Mouse (Mus musculus): ENCODE data around the gene Dzip3. TPM values are rescaled to one million over a fixed set of nuclear protein-coding genes. Genes with fewer than 3 reads are reported as not detected.
A peak's percentile ranks its signal among the peaks of the same experiment; 100 is the strongest.

The Dzip3 gene
- total RNA-seq (2017) = 38.1 and 39.1 TPM in 2 replicates

DNA sequence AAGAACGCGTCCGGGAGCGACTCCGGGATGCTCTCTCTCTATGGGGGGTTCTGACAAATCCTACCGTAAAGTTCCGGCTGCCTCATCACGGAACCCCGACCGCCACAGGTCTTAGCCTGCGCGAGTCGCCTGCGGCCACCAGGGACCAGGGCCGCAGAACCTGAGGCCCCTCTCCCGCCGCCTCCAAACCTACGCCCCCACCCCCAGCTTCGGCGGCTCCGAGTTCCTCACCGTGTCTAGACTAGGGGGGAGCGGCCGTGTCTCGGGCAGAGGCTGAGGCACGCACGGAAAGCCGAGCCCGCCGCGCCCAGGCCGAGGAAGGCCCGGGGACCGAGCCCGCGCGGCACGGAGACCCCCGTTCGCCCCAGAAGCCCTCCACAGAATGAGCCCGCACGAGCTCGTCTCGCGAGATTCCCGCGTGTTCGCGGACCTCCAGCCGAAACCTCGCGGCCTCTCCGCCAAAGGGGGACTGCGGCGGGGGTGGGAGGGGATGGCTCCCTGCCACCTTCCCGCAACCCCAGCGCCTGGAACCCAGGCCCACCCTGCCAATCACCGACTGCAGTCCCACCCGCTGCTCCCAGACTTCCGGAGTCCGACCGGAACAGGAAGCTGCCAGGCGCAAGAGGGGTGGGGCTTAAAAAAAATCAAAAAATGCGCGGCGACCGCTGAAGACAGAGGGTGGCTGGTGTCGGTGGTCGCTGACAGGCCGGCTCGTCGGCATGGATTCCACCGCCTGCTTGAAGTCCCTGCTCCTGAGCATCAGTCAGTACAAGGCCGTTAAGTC is at the start of gene Dzip3, which contains the start of gene Cip2a:
Gene Dzip3, minus strand, starts transcription at position 607 of the 784 bp plus-strand sequence.
Gene Cip2a, plus strand, starts transcription at position 627 of the 784 bp plus-strand sequence.
- peak; percentile 85 to 89 for ATAC-seq (replicated peaks in 1 of 2; ENCODE audit: insufficient read depth in 1 of 2, low FRiP score in 2 of 2, low TSS enrichment in 1 of 2, low read depth in 1 of 2, poor library complexity in 2 of 2, severe bottlenecking in 2 of 2)

GRCm38 (mm10) chr16:49040554-49041221 is 46.7 kb upstream of the Dzip3 start:
- ATAC-seq (replicated peaks in 1 of 2; ENCODE audit: insufficient read depth in 1 of 2, low FRiP score in 2 of 2, low TSS enrichment in 1 of 2, low read depth in 1 of 2, poor library complexity in 2 of 2, severe bottlenecking in 2 of 2) = no peak

- no peak for ATAC-seq (replicated peaks in 1 of 2; ENCODE audit: insufficient read depth in 1 of 2, low FRiP score in 2 of 2, low TSS enrichment in 1 of 2, low read depth in 1 of 2, poor library complexity in 2 of 2, severe bottlenecking in 2 of 2)
Measured at GRCm38 (mm10) chr16:49037771-49038170, 43.8 kb upstream of the Dzip3 start.

- no peak for ATAC-seq (replicated peaks in 1 of 2; ENCODE audit: insufficient read depth in 1 of 2, low FRiP score in 2 of 2, low TSS enrichment in 1 of 2, low read depth in 1 of 2, poor library complexity in 2 of 2, severe bottlenecking in 2 of 2)
Measured at GRCm38 (mm10) chr16:49035852-49036251, 41.9 kb upstream of the Dzip3 start.

DNA sequence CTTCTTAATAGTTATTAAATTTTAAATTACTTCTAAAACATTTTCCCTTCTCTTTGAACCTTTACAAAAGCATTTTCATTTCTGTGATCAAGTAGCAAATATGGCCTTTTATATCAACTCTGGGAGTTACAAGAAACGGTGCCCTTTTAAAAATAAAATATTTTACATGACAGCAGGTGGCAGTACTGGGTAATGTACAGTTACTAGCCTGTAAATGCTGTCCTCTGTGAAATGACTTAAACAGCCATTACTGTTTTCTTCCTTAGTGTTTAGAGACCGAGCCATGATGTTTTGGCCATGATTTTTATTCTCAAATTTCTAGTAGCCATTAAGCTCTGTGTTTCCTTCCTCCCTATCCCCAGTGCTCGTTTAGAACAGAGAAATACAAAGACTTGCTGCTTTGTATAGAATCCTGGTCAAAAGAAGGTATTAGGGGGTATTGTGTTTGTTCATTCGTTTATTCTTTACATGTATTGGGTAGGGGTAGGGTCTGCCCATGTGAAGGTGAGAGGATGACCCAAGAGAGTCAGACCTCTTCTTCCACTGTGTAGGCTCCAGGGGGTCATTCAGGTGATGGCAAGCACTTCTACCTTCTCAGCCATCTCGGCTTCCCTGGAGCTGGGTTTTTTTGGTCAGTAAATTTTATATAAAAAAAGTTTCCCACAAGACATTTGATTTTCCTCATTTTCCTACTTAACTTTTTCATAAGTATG is 22.8 kb upstream of the Dzip3 start:
- ATAC-seq (replicated peaks in 1 of 2; ENCODE audit: insufficient read depth in 1 of 2, low FRiP score in 2 of 2, low TSS enrichment in 1 of 2, low read depth in 1 of 2, poor library complexity in 2 of 2, severe bottlenecking in 2 of 2) = peak; percentile 71 to 73; a peak in 3 of 4 replicates

- ATAC-seq (replicated peaks in 1 of 2; ENCODE audit: insufficient read depth in 1 of 2, low FRiP score in 2 of 2, low TSS enrichment in 1 of 2, low read depth in 1 of 2, poor library complexity in 2 of 2, severe bottlenecking in 2 of 2) = no peak
Measured at GRCm38 (mm10) chr16:49004151-49004550, 10.2 kb upstream of the Dzip3 start.

DNA sequence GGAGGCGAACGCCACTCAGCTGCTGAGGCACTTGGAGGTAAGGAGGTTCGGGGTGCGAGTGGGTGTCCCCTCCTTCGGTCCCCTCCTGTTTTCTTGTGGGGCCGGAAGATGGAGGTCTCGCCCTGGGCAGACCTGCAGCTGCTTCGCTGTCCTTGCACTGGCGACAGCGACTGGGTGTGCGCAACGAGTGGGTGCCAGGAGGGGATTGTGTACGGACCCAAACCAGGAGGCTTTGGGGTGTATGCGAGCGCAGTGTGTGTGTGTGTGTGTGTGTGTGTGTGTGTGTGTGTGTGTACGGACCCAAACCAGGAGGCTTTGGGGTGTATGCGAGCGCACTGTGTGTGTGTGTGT is 353 bp upstream of the Dzip3 start:
- ATAC-seq (replicated peaks in 1 of 2; ENCODE audit: insufficient read depth in 1 of 2, low FRiP score in 2 of 2, low TSS enrichment in 1 of 2, low read depth in 1 of 2, poor library complexity in 2 of 2, severe bottlenecking in 2 of 2) = peak; percentile 30 to 41; a peak in 3 of 4 replicates

DNA sequence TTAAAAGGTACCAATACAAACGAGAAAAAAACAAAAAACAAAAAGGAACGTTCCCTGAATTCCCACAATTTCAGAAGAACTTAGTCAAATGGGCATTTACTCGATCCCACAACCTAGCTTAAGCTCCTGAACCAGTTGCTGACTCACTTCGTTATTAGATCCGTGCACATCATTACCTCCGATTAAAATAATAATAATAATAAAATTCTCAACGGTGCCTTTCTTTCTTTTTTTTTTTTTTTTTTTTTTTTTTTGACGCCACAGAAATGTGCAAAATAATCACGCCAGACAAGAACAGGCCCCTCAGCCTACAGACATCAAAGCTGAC is 770 bp downstream of the Dzip3 start:
- no peak for ATAC-seq (replicated peaks in 1 of 2; ENCODE audit: insufficient read depth in 1 of 2, low FRiP score in 2 of 2, low TSS enrichment in 1 of 2, low read depth in 1 of 2, poor library complexity in 2 of 2, severe bottlenecking in 2 of 2)

GRCm38 (mm10) chr16:48992437-48993230 is 1.3 kb downstream of the Dzip3 start:
- ATAC-seq (replicated peaks in 1 of 2; ENCODE audit: insufficient read depth in 1 of 2, low FRiP score in 2 of 2, low TSS enrichment in 1 of 2, low read depth in 1 of 2, poor library complexity in 2 of 2, severe bottlenecking in 2 of 2) = no peak

DNA sequence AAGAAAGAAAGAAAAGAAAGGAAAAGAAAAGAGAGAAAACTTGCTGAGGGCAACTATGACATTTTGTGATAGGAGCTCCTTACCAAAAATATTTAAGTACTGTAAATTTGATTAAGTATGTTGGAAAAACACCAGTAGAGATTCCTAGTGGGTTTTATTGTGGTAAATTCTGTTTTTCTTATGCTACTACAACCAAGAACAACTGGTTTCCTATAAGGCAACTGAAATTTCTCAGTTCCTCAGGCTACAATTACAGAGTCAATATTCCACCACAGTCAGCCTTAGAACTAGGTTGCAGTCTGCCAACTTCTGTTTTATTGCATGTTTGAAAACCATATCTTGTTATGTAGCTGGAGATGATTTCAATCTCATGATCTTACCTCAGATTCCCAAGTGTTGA is 4.3 kb downstream of the Dzip3 start:
- no peak for ATAC-seq (replicated peaks in 1 of 2; ENCODE audit: insufficient read depth in 1 of 2, low FRiP score in 2 of 2, low TSS enrichment in 1 of 2, low read depth in 1 of 2, poor library complexity in 2 of 2, severe bottlenecking in 2 of 2)

- ATAC-seq (replicated peaks in 1 of 2; ENCODE audit: insufficient read depth in 1 of 2, low FRiP score in 2 of 2, low TSS enrichment in 1 of 2, low read depth in 1 of 2, poor library complexity in 2 of 2, severe bottlenecking in 2 of 2) = no peak
Measured at GRCm38 (mm10) chr16:48985034-48985627, 8.8 kb downstream of the Dzip3 start.

GRCm38 (mm10) chr16:48979965-48980364 is 14.0 kb downstream of the Dzip3 start:
- no peak for ATAC-seq (replicated peaks in 1 of 2; ENCODE audit: insufficient read depth in 1 of 2, low FRiP score in 2 of 2, low TSS enrichment in 1 of 2, low read depth in 1 of 2, poor library complexity in 2 of 2, severe bottlenecking in 2 of 2)

DNA sequence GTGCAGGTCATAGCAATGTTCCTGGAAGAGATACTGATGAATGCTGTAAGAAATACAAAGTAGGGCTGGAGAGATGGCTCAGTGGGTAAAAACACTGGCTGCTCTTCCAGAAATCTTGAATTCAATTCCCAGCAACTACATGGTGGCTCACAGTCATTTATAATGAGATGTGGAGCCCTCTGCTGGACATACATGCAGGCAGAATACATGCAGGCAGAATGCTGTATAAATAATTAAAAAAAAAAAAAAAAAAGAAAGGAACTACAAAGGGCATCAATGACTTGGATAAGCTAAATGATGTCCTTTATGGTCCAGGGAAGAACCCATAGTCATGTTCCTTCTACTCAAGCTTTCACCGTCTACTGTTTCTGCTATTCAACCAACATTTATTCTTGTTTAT is 20.4 kb downstream of the Dzip3 start:
- peak in 1 of 2 experiments; percentile 53; a peak in 2 of 4 replicates for ATAC-seq (replicated peaks in 1 of 2; ENCODE audit: insufficient read depth in 1 of 2, low FRiP score in 2 of 2, low TSS enrichment in 1 of 2, low read depth in 1 of 2, poor library complexity in 2 of 2, severe bottlenecking in 2 of 2)

DNA sequence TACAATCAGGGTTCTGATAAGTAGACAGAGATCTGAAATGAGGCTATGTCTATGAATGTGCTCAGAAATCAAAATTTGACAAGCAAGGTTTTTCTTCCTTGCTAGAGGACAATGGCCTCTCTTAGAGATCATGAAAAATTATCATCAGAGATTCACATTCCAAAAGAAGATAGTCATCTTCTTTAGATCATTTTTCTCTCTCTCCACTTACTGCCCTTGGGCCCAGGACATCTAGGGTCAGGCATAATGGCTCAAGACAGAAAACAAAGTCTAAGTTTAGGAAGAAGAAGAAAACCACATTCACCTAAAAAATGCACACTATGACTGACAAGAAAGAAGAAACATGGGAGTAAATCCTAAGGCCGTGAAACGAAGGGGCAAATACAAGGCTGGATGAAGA is 21.0 kb downstream of the Dzip3 start:
- ATAC-seq (replicated peaks in 1 of 2; ENCODE audit: insufficient read depth in 1 of 2, low FRiP score in 2 of 2, low TSS enrichment in 1 of 2, low read depth in 1 of 2, poor library complexity in 2 of 2, severe bottlenecking in 2 of 2) = no peak

DNA sequence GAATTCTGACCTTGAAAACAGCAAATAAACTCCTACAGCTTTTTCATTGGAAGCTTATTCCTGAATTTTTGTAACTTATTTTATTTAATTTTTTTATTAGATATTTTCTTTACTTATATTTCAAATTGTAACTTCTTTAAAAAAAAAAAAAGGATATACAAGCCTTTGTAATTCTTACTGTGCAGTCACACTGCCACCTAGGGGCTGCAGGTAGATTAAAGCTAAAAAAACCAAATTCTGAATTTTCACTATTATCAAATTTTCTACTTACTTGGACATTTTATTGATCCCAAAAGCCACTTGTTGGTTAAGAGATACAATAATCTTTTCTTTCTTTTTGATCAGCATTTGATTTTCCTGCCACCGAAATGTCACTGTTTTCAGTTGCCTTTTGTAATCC is 52.2 kb downstream of the Dzip3 start:
- no peak; a peak in 1 of 4 replicates for ATAC-seq (replicated peaks in 1 of 2; ENCODE audit: insufficient read depth in 1 of 2, low FRiP score in 2 of 2, low TSS enrichment in 1 of 2, low read depth in 1 of 2, poor library complexity in 2 of 2, severe bottlenecking in 2 of 2)

DNA sequence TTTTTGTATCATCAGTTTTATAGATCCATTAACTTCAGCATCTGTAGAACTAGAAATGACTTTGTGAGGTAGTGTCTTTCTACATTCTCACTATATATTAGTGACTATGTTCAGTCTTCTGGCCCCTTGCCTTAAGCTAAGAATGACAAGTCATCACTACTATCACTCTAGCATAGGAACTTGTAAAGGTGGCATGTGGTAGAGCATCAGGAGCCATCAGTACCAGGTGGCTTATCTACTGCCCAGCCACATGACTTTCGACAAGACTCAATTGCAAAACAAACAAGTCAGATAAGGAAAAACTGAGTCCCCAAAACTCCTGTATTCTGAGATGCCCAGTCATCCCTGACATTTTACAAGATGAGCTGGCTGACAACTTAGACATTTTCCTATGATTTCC is 70.2 kb downstream of the Dzip3 start:
- no peak for ATAC-seq (replicated peaks in 1 of 2; ENCODE audit: insufficient read depth in 1 of 2, low FRiP score in 2 of 2, low TSS enrichment in 1 of 2, low read depth in 1 of 2, poor library complexity in 2 of 2, severe bottlenecking in 2 of 2)

- ATAC-seq (replicated peaks in 1 of 2; ENCODE audit: insufficient read depth in 1 of 2, low FRiP score in 2 of 2, low TSS enrichment in 1 of 2, low read depth in 1 of 2, poor library complexity in 2 of 2, severe bottlenecking in 2 of 2) = no peak
Measured at GRCm38 (mm10) chr16:48913206-48913605, 80.8 kb downstream of the Dzip3 start.

Measured in hematopoietic stem cell, adult 5-6 weeks (primary cell).